Mouse (Mus musculus): ENCODE data around the gene Nudt4. TPM values are rescaled to one million over a fixed set of nuclear protein-coding genes. Genes with fewer than 3 reads are reported as not detected.

Gene Nudt4
- total and polyA plus RNA-seq, 3 experiments = 13.9 to 53.5 (median 42.9) TPM

- H3K36me3 ChIP-seq (replicated peaks) = peaks cover 74% of the 10 kb centered on the region
- TF ChIP-seq GATA2 (IDR thresholded peaks at IDR 0.05; ENCODE audit: borderline replicate concordance, low read depth, low read length) (no peak), CTCF (IDR thresholded peaks at IDR 0.05; ENCODE audit: low read depth, low read length) (no peak), TAL1 (conservative IDR thresholded peaks at IDR 0.05; ENCODE audit: low read depth, low read length) (no peak), POLR2AphosphoS5 (IDR thresholded peaks at IDR 0.05; ENCODE audit: insufficient replicate concordance, low read depth, low read length) (no peak), GATA1 (IDR thresholded peaks at IDR 0.05; ENCODE audit: borderline replicate concordance, low read length) (no peak)
- ATAC-seq (ENCODE audit: extremely low read depth, insufficient number of reproducible peaks, low FRiP score, poor library complexity, severe bottlenecking) (no peak), DNase-seq (ENCODE audit: low spot score) (no peak)
- H3K9me3 ChIP-seq (replicated peaks) = no peaks in the 10 kb centered on the region
- no peak overlapping the region for H3K4me3 ChIP-seq (ENCODE audit: low read depth, low read length)
- H3K27me3 ChIP-seq (ENCODE audit: insufficient read depth, low read length) = no peaks in the 10 kb centered on the region
- peaks cover 6% of the 10 kb centered on the region; the same call in 1 of the 2 replicates for H3K4me1 ChIP-seq (ENCODE audit: insufficient read depth, low read depth, low read length)
Observed at GRCm38 (mm10) chr10:95546178-95546577, 17.8 kb downstream of the Nudt4 start.

- TF ChIP-seq CTCF (IDR thresholded peaks at IDR 0.05; ENCODE audit: low read depth, low read length) (no peak), GATA1 (IDR thresholded peaks at IDR 0.05; ENCODE audit: borderline replicate concordance, low read length) (no peak), POLR2AphosphoS5 (IDR thresholded peaks at IDR 0.05; ENCODE audit: insufficient replicate concordance, low read depth, low read length) (no peak), TAL1 (conservative IDR thresholded peaks at IDR 0.05; ENCODE audit: low read depth, low read length) (no peak), GATA2 (IDR thresholded peaks at IDR 0.05; ENCODE audit: borderline replicate concordance, low read depth, low read length) (no peak)
- Histone ChIP-seq H3K27me3 (ENCODE audit: insufficient read depth, low read length) (no peaks in the 10 kb centered on the region), H3K4me1 (ENCODE audit: insufficient read depth, low read depth, low read length) (peaks cover 6% of the 10 kb centered on the region; the same call in 1 of the 2 replicates), H3K36me3 (replicated peaks) (peaks cover 64% of the 10 kb centered on the region), H3K4me3 (ENCODE audit: low read depth, low read length) (no peak overlapping the region), H3K9me3 (replicated peaks) (no peaks in the 10 kb centered on the region)
- ATAC-seq (ENCODE audit: extremely low read depth, insufficient number of reproducible peaks, low FRiP score, poor library complexity, severe bottlenecking) = no peak
- no peak for DNase-seq (ENCODE audit: low spot score)
Observed at GRCm38 (mm10) chr10:95545051-95545450, 18.9 kb downstream of the Nudt4 start.

- DNase-seq (ENCODE audit: low spot score) (no peak), ATAC-seq (ENCODE audit: extremely low read depth, insufficient number of reproducible peaks, low FRiP score, poor library complexity, severe bottlenecking) (no peak)
- peaks cover 62% of the 10 kb centered on the region for H3K36me3 ChIP-seq (replicated peaks)
- H3K4me3 ChIP-seq (ENCODE audit: low read depth, low read length) = no peak overlapping the region
- peaks cover 6% of the 10 kb centered on the region; the same call in 1 of the 2 replicates for H3K4me1 ChIP-seq (ENCODE audit: insufficient read depth, low read depth, low read length)
- H3K27me3 ChIP-seq (ENCODE audit: insufficient read depth, low read length) = no peaks in the 10 kb centered on the region
- TF ChIP-seq CTCF (IDR thresholded peaks at IDR 0.05; ENCODE audit: low read depth, low read length) (no peak), GATA1 (IDR thresholded peaks at IDR 0.05; ENCODE audit: borderline replicate concordance, low read length) (no peak), GATA2 (IDR thresholded peaks at IDR 0.05; ENCODE audit: borderline replicate concordance, low read depth, low read length) (no peak), TAL1 (conservative IDR thresholded peaks at IDR 0.05; ENCODE audit: low read depth, low read length) (no peak), POLR2AphosphoS5 (IDR thresholded peaks at IDR 0.05; ENCODE audit: insufficient replicate concordance, low read depth, low read length) (no peak)
- H3K9me3 ChIP-seq (replicated peaks) = no peaks in the 10 kb centered on the region
Observed at GRCm38 (mm10) chr10:95544651-95545050, 19.3 kb downstream of the Nudt4 start.

- Histone ChIP-seq H3K9me3 (replicated peaks) (no peaks in the 10 kb centered on the region), H3K4me1 (ENCODE audit: insufficient read depth, low read depth, low read length) (peaks cover 6% of the 10 kb centered on the region; the same call in 1 of the 2 replicates), H3K4me3 (ENCODE audit: low read depth, low read length) (no peak overlapping the region), H3K27me3 (ENCODE audit: insufficient read depth, low read length) (no peaks in the 10 kb centered on the region), H3K36me3 (replicated peaks) (peaks cover 56% of the 10 kb centered on the region)
- DNase-seq (ENCODE audit: low spot score) (no peak), ATAC-seq (ENCODE audit: extremely low read depth, insufficient number of reproducible peaks, low FRiP score, poor library complexity, severe bottlenecking) (no peak)
- no peak for TF ChIP-seq GATA2 (IDR thresholded peaks at IDR 0.05; ENCODE audit: borderline replicate concordance, low read depth, low read length)
Observed at GRCm38 (mm10) chr10:95544004-95544403, 19.9 kb downstream of the Nudt4 start.

GRCm38 (mm10) chr10:95543377-95543776, 20.6 kb downstream of the Nudt4 start:
- ATAC-seq (ENCODE audit: extremely low read depth, insufficient number of reproducible peaks, low FRiP score, poor library complexity, severe bottlenecking) (no peak), DNase-seq (ENCODE audit: low spot score) (no peak)
- Histone ChIP-seq H3K4me3 (ENCODE audit: low read depth, low read length) (no peak overlapping the region), H3K36me3 (replicated peaks) (peaks cover 52% of the 10 kb centered on the region), H3K27me3 (ENCODE audit: insufficient read depth, low read length) (no peaks in the 10 kb centered on the region), H3K4me1 (ENCODE audit: insufficient read depth, low read depth, low read length) (peaks cover 8% of the 10 kb centered on the region; the same call in 1 of the 2 replicates), H3K9me3 (replicated peaks) (no peaks in the 10 kb centered on the region)
- no peak for TF ChIP-seq GATA2 (IDR thresholded peaks at IDR 0.05; ENCODE audit: borderline replicate concordance, low read depth, low read length)
- no peak for TF ChIP-seq POLR2AphosphoS5 (IDR thresholded peaks at IDR 0.05; ENCODE audit: insufficient replicate concordance, low read depth, low read length)
- no peak for TF ChIP-seq CTCF (IDR thresholded peaks at IDR 0.05; ENCODE audit: low read depth, low read length)
- no peak for TF ChIP-seq TAL1 (conservative IDR thresholded peaks at IDR 0.05; ENCODE audit: low read depth, low read length)
- TF ChIP-seq GATA1 (IDR thresholded peaks at IDR 0.05; ENCODE audit: borderline replicate concordance, low read length) = no peak

GRCm38 (mm10) chr10:95542916-95543315, 21.0 kb downstream of the Nudt4 start:
- H3K4me1 ChIP-seq (ENCODE audit: insufficient read depth, low read depth, low read length) = peaks cover 9% of the 10 kb centered on the region; the same call in 1 of the 2 replicates

More at GRCm38 (mm10) chr10:95542916-95543315, 21.0 kb downstream of the Nudt4 start:
- no peaks in the 10 kb centered on the region for H3K27me3 ChIP-seq (ENCODE audit: insufficient read depth, low read length)
- peaks cover 47% of the 10 kb centered on the region for H3K36me3 ChIP-seq (replicated peaks)
- H3K4me3 ChIP-seq (ENCODE audit: low read depth, low read length) = no peak overlapping the region
- no peak for TF ChIP-seq CTCF (IDR thresholded peaks at IDR 0.05; ENCODE audit: low read depth, low read length)
- TF ChIP-seq GATA2 (IDR thresholded peaks at IDR 0.05; ENCODE audit: borderline replicate concordance, low read depth, low read length) = no peak
- TF ChIP-seq TAL1 (conservative IDR thresholded peaks at IDR 0.05; ENCODE audit: low read depth, low read length) = no peak
- TF ChIP-seq GATA1 (IDR thresholded peaks at IDR 0.05; ENCODE audit: borderline replicate concordance, low read length) = no peak
- no peak for TF ChIP-seq POLR2AphosphoS5 (IDR thresholded peaks at IDR 0.05; ENCODE audit: insufficient replicate concordance, low read depth, low read length)
- DNase-seq (ENCODE audit: low spot score) = no peak
- no peak for ATAC-seq (ENCODE audit: extremely low read depth, insufficient number of reproducible peaks, low FRiP score, poor library complexity, severe bottlenecking)
- H3K9me3 ChIP-seq (replicated peaks) = no peaks in the 10 kb centered on the region
